Comparison of ENCODE assay signal across 17 mouse cellular contexts in the genomic region with DNA sequence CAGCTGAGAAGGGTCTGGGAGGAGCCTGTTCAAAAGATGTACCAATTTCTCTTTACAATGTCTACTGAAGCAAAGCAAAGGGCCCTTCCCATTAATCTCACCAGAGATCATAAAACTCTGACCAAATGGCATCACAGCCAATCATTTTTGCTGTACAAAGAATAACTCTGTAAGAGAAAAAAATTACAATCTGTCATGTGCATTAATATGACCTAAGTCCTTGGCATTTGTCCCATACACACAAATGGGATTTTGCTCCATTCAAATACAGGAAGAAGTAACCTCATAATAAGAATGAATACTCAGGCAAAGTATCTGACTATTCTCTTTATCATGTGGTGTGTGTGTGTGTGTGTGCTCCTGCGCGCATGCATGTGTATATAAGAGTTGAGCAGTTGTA.
A peak's percentile ranks its signal among the peaks of the same experiment; 100 is the strongest.
DNase-seq lines count a peak whose midpoint lies in the region; ATAC-seq and TF ChIP-seq lines count a peak whose summit lies in the region.
"Had no signal": no experiment of that assay in that cellular context is flagged by ENCODE, and none has a peak within 500 bp of the region (broad histone marks: within the 10 kb centered on the region; RNA-seq: fewer than 3 reads in every experiment).

No protein-coding gene starts in this region.

- no peak for TF ChIP-seq POLR2A in embryonic fibroblast, embryonic 13.5 days (IDR thresholded peaks at IDR 0.05; ENCODE audit: low read depth, low read length)
- TF ChIP-seq POLR2A in limb, embryonic 14.5 days (IDR thresholded peaks at IDR 0.05; ENCODE audit: borderline replicate concordance, extremely low read depth, insufficient read depth, insufficient read length), result no peak

- WGBS in heart, embryonic 12.5 days, result 87% methylated on average over 2 of the region's 2 CpGs
- 91% methylated on average over 2 of the region's 2 CpGs for WGBS in limb, embryonic 12.5 days
- whole genome bisulfite sequencing in limb, embryonic 10.5 days, result 95% methylated on average over 2 of the region's 2 CpGs
- 87% methylated on average over 2 of the region's 2 CpGs for WGBS in limb, embryonic 14.5 days

- no peak overlapping the region for H3K4me2 ChIP-seq in heart, embryonic 12.5 days
- H3K4me2 ChIP-seq in limb, embryonic 12.5 days, result no peak overlapping the region
- H3K4me2 ChIP-seq in limb, embryonic 14.5 days (replicated peaks; ENCODE audit: low read depth, low read length, severe bottlenecking), result no peak overlapping the region
- H3K4me2 ChIP-seq: embryonic facial prominence, embryonic 15.5 days; forebrain, embryonic 13.5 days; hindbrain, embryonic 15.5 days had no signal

- H3K9ac ChIP-seq in heart, embryonic 12.5 days, result no peak overlapping the region
- no peak overlapping the region for H3K9ac ChIP-seq in limb, embryonic 12.5 days (replicated peaks)
- no peak overlapping the region for H3K9ac ChIP-seq in limb, embryonic 14.5 days (ENCODE audit: low read depth, low read length, severe bottlenecking)
- H3K9ac ChIP-seq: embryonic facial prominence, embryonic 15.5 days; forebrain, embryonic 13.5 days; forebrain, postnatal 0 days; hindbrain, embryonic 15.5 days had no signal

- peaks cover 12% of the 10 kb centered on the region for H3K4me1 ChIP-seq in heart, embryonic 12.5 days (replicated peaks)
- H3K4me1 ChIP-seq in limb, embryonic 12.5 days (replicated peaks), result no peaks in the 10 kb centered on the region
- no peaks in the 10 kb centered on the region for H3K4me1 ChIP-seq in limb, embryonic 10.5 days
- peaks cover 7% of the 10 kb centered on the region for H3K4me1 ChIP-seq in embryonic fibroblast, embryonic 13.5 days (ENCODE audit: control insufficient read depth, insufficient read depth, low read length)
- peaks cover 23% of the 10 kb centered on the region for H3K4me1 ChIP-seq in limb, embryonic 14.5 days (ENCODE audit: control insufficient read depth, insufficient read depth, low read length)
- H3K4me1 ChIP-seq: embryonic facial prominence, embryonic 15.5 days; hindbrain, embryonic 15.5 days had no signal

- peak overlapping the region; percentile 49; the same call in 1 of the 2 replicates for H3K27ac ChIP-seq in heart, embryonic 12.5 days (ENCODE audit: poor library complexity, severe bottlenecking)
- 0 out of 2 replicates have a peak overlapping the region, but pooled peaks have one; percentile 1 for H3K27ac ChIP-seq in limb, embryonic 12.5 days
- no peak overlapping the region for H3K27ac ChIP-seq in limb, embryonic 10.5 days
- H3K27ac ChIP-seq in embryonic fibroblast, embryonic 13.5 days (ENCODE audit: insufficient read depth, low read length), result peak overlapping the region; percentile 58
- H3K27ac ChIP-seq in limb, embryonic 14.5 days (replicated peaks; ENCODE audit: low read depth, low read length), result peak overlapping the region; percentile 48
- H3K27ac ChIP-seq: embryonic facial prominence, embryonic 15.5 days; forebrain, embryonic 13.5 days; heart, adult 2 months; hindbrain, embryonic 15.5 days had no signal

- no peaks in the 10 kb centered on the region for H3K36me3 ChIP-seq in heart, embryonic 12.5 days
- H3K36me3 ChIP-seq in limb, embryonic 12.5 days, result no peaks in the 10 kb centered on the region
- no peaks in the 10 kb centered on the region for H3K36me3 ChIP-seq in limb, embryonic 10.5 days
- H3K36me3 ChIP-seq in limb, embryonic 14.5 days (ENCODE audit: control insufficient read depth, insufficient read depth, low read length), result no peaks in the 10 kb centered on the region
- H3K36me3 ChIP-seq: embryonic facial prominence, embryonic 15.5 days; hindbrain, embryonic 15.5 days had no signal

- no peaks in the 10 kb centered on the region for H3K9me3 ChIP-seq in heart, embryonic 12.5 days (replicated peaks)
- no peaks in the 10 kb centered on the region for H3K9me3 ChIP-seq in limb, embryonic 12.5 days
- no peaks in the 10 kb centered on the region for H3K9me3 ChIP-seq in limb, embryonic 10.5 days (replicated peaks)
- H3K9me3 ChIP-seq in limb, embryonic 14.5 days (ENCODE audit: control insufficient read depth, low read length), result no peaks in the 10 kb centered on the region
- H3K9me3 ChIP-seq: embryonic facial prominence, embryonic 15.5 days; forebrain, embryonic 13.5 days; hindbrain, embryonic 15.5 days had no signal

- no peak overlapping the region for H3K4me3 ChIP-seq in heart, embryonic 12.5 days
- H3K4me3 ChIP-seq in limb, embryonic 12.5 days (replicated peaks), result no peak overlapping the region
- H3K4me3 ChIP-seq in limb, embryonic 10.5 days, result no peak overlapping the region
- H3K4me3 ChIP-seq in embryonic fibroblast, embryonic 13.5 days (ENCODE audit: insufficient read depth, low read length), result no peak overlapping the region
- H3K4me3 ChIP-seq in limb, embryonic 14.5 days (replicated peaks; ENCODE audit: low read length), result no peak overlapping the region
- H3K4me3 ChIP-seq: embryonic facial prominence, embryonic 15.5 days; forebrain, embryonic 13.5 days; heart, adult 2 months; hindbrain, embryonic 15.5 days had no signal

- H3K27me3 ChIP-seq in heart, embryonic 12.5 days (replicated peaks), result 0 out of 2 replicates have a peak, but pooled peaks cover 3% of the 10 kb centered on the region
- H3K27me3 ChIP-seq in limb, embryonic 12.5 days, result no peaks in the 10 kb centered on the region
- no peaks in the 10 kb centered on the region for H3K27me3 ChIP-seq in limb, embryonic 10.5 days (ENCODE audit: low read depth, poor library complexity, severe bottlenecking)
- no peaks in the 10 kb centered on the region for H3K27me3 ChIP-seq in limb, embryonic 14.5 days (ENCODE audit: control insufficient read depth, insufficient read depth, low read length)
- H3K27me3 ChIP-seq: embryonic facial prominence, embryonic 15.5 days; forebrain, embryonic 13.5 days; hindbrain, embryonic 15.5 days had no signal

- TF ChIP-seq CTCF in embryonic fibroblast, embryonic 13.5 days (IDR thresholded peaks at IDR 0.05; ENCODE audit: borderline replicate concordance, insufficient read depth, low read length), result no peak

- no peak for ATAC-seq in heart, embryonic 12.5 days (ENCODE audit: insufficient number of reproducible peaks, low FRiP score)
- no peak for ATAC-seq in limb, embryonic 12.5 days (ENCODE audit: insufficient number of reproducible peaks, insufficient read depth, low FRiP score, low TSS enrichment, low read depth)
- peak; percentile 55 for ATAC-seq in limb, embryonic 14.5 days (ENCODE audit: low FRiP score, low read depth)
- ATAC-seq: forebrain, embryonic 13.5 days; forebrain, postnatal 0 days had no signal

- no peak for DNase-seq in heart, adult 8-10 months (ENCODE audit: low spot score)
- DNase-seq in limb, embryonic 10.5 days (ENCODE audit: low spot score), result no peak
- peak; percentile 73 for DNase-seq in limb, embryonic 14.5 days (ENCODE audit: low spot score)
- no peak for DNase-seq in spleen, postnatal 14 days (ENCODE audit: low spot score in 2 of 2)
- DNase-seq: adrenal gland, postnatal 25 days; cerebellum, adult 18-20 months; cerebellum, adult 9-11 months; cerebellum, postnatal 36 days; forebrain, postnatal 0 days; gastrocnemius, postnatal 14 days; heart, adult 2 months had no signal
